Mouse (Mus musculus): ENCODE measurements at regions not wholly inside any gene's neighbourhood (a gene's known extent, or its start where the extent isn't known, plus 50 kb on each side); places are given as distances from the start of the nearest gene placed in this dataset.
A peak's percentile ranks its signal among the peaks of the same experiment; 100 is the strongest.

- H3K36me3 ChIP-seq = no peaks in the 10 kb centered on the region
- 0 out of 2 replicates have a peak, but pooled peaks cover 4% of the 10 kb centered on the region for H3K4me1 ChIP-seq (replicated peaks)
- H3K27me3 ChIP-seq (replicated peaks) = no peaks in the 10 kb centered on the region
- no peak overlapping the region for H3K4me2 ChIP-seq (replicated peaks)
- no peak overlapping the region for H3K4me3 ChIP-seq (replicated peaks)
- no peaks in the 10 kb centered on the region for H3K9me3 ChIP-seq
- 46% methylated on average over 7 of the region's 7 CpGs for WGBS
- no peak overlapping the region for H3K27ac ChIP-seq
- no peak for ATAC-seq
- H3K9ac ChIP-seq = no peak overlapping the region
These were observed 157.2 kb downstream of the Gm5426 start for GRCm38 (mm10) chr10:96293622-96294021.

- no peaks in the 10 kb centered on the region for H3K36me3 ChIP-seq
- H3K4me2 ChIP-seq (replicated peaks) = no peak overlapping the region
- H3K9me3 ChIP-seq = no peaks in the 10 kb centered on the region
- no peaks in the 10 kb centered on the region for H3K27me3 ChIP-seq (replicated peaks)
- no peak for ATAC-seq
- 68% methylated on average over 2 of the region's 2 CpGs for WGBS
- H3K4me1 ChIP-seq (replicated peaks) = 0 out of 2 replicates have a peak, but pooled peaks cover 4% of the 10 kb centered on the region
- H3K4me3 ChIP-seq (replicated peaks) = no peak overlapping the region
- H3K9ac ChIP-seq = no peak overlapping the region
- H3K27ac ChIP-seq = no peak overlapping the region
These were observed 158.3 kb downstream of the Gm5426 start for GRCm38 (mm10) chr10:96294666-96295065.

GRCm38 (mm10) chr10:96297658-96298057, 161.3 kb downstream of the Gm5426 start:
- no peak overlapping the region for H3K27ac ChIP-seq
- 0 out of 2 replicates have a peak, but pooled peaks cover 4% of the 10 kb centered on the region for H3K4me1 ChIP-seq (replicated peaks)
- WGBS = 87% methylated on average over 4 of the region's 4 CpGs
- no peaks in the 10 kb centered on the region for H3K27me3 ChIP-seq (replicated peaks)
- H3K4me3 ChIP-seq (replicated peaks) = no peak overlapping the region
- H3K4me2 ChIP-seq (replicated peaks) = no peak overlapping the region
- no peak for ATAC-seq
- H3K9ac ChIP-seq = no peak overlapping the region
- H3K36me3 ChIP-seq = no peaks in the 10 kb centered on the region
- no peaks in the 10 kb centered on the region for H3K9me3 ChIP-seq

GRCm38 (mm10) chr10:96298566-96298965, 162.2 kb downstream of the Gm5426 start:
- no peak for ATAC-seq

GRCm38 (mm10) chr10:96305701-96306100, 169.3 kb downstream of the Gm5426 start:
- 47% methylated on average over 7 of the region's 7 CpGs for WGBS
- no peaks in the 10 kb centered on the region for H3K36me3 ChIP-seq
- H3K27ac ChIP-seq = no peak overlapping the region

More at GRCm38 (mm10) chr10:96298566-96298965, 162.2 kb downstream of the Gm5426 start:
- Histone ChIP-seq H3K9me3 (no peaks in the 10 kb centered on the region), H3K4me1 (replicated peaks) (0 out of 2 replicates have a peak, but pooled peaks cover 4% of the 10 kb centered on the region), H3K27me3 (replicated peaks) (no peaks in the 10 kb centered on the region), H3K27ac (no peak overlapping the region), H3K36me3 (no peaks in the 10 kb centered on the region), H3K9ac (no peak overlapping the region), H3K4me3 (replicated peaks) (no peak overlapping the region), H3K4me2 (replicated peaks) (no peak overlapping the region)
- WGBS = 77% methylated on average over 5 of the region's 5 CpGs

GRCm38 (mm10) chr10:96308713-96309445, 172.5 kb downstream of the Gm5426 start:
- ATAC-seq = peak; percentile 80
- H3K27me3 ChIP-seq (replicated peaks) = no peaks in the 10 kb centered on the region
- no peak overlapping the region for H3K4me3 ChIP-seq (replicated peaks)
- H3K36me3 ChIP-seq = no peaks in the 10 kb centered on the region
- WGBS = 21% methylated on average over 7 of the region's 7 CpGs
- 0 out of 2 replicates have a peak, but pooled peaks cover 3% of the 10 kb centered on the region for H3K4me1 ChIP-seq (replicated peaks)
- H3K4me2 ChIP-seq (replicated peaks) = no peak overlapping the region
- H3K9ac ChIP-seq = no peak overlapping the region
- 0 out of 2 replicates have a peak overlapping the region, but pooled peaks have one; percentile 25 for H3K27ac ChIP-seq
- H3K9me3 ChIP-seq = 0 out of 2 replicates have a peak, but pooled peaks cover 4% of the 10 kb centered on the region

More at GRCm38 (mm10) chr10:96305701-96306100, 169.3 kb downstream of the Gm5426 start:
- H3K9me3 ChIP-seq = no peaks in the 10 kb centered on the region
- H3K27me3 ChIP-seq (replicated peaks) = no peaks in the 10 kb centered on the region
- ATAC-seq = no peak
- H3K9ac ChIP-seq = no peak overlapping the region
- no peak overlapping the region for H3K4me2 ChIP-seq (replicated peaks)
- H3K4me3 ChIP-seq (replicated peaks) = no peak overlapping the region
- H3K4me1 ChIP-seq (replicated peaks) = 0 out of 2 replicates have a peak, but pooled peaks cover 3% of the 10 kb centered on the region

- Histone ChIP-seq H3K9ac (no peak overlapping the region), H3K27me3 (replicated peaks) (no peaks in the 10 kb centered on the region), H3K4me1 (replicated peaks) (0 out of 2 replicates have a peak, but pooled peaks cover 3% of the 10 kb centered on the region), H3K36me3 (no peaks in the 10 kb centered on the region), H3K4me3 (replicated peaks) (no peak overlapping the region), H3K27ac (no peak overlapping the region), H3K9me3 (0 out of 2 replicates have a peak, but pooled peaks cover 4% of the 10 kb centered on the region), H3K4me2 (replicated peaks) (no peak overlapping the region)
- WGBS = 50% methylated on average over 4 of the region's 4 CpGs
- 0 out of 2 replicates have a peak, but pooled peaks have one; percentile 4 for ATAC-seq
These were observed 173.4 kb downstream of the Gm5426 start for GRCm38 (mm10) chr10:96309766-96310165.

- WGBS = 95% methylated on average over 1 of the region's 1 CpGs
- Histone ChIP-seq H3K4me1 (replicated peaks) (no peaks in the 10 kb centered on the region), H3K27ac (no peak overlapping the region), H3K4me3 (replicated peaks) (no peak overlapping the region), H3K27me3 (replicated peaks) (no peaks in the 10 kb centered on the region), H3K4me2 (replicated peaks) (no peak overlapping the region), H3K36me3 (no peaks in the 10 kb centered on the region), H3K9ac (no peak overlapping the region), H3K9me3 (no peaks in the 10 kb centered on the region)
- no peak for ATAC-seq
These were observed 188.9 kb downstream of the Gm5426 start for GRCm38 (mm10) chr10:96325297-96325696.

GRCm38 (mm10) chr10:96330639-96331487, 194.5 kb downstream of the Gm5426 start:
- WGBS = 71% methylated on average over 6 of the region's 6 CpGs
- H3K27ac ChIP-seq = no peak overlapping the region
- no peaks in the 10 kb centered on the region for H3K4me1 ChIP-seq (replicated peaks)
- no peak for ATAC-seq
- no peaks in the 10 kb centered on the region for H3K27me3 ChIP-seq (replicated peaks)
- no peak overlapping the region for H3K4me3 ChIP-seq (replicated peaks)
- no peaks in the 10 kb centered on the region for H3K36me3 ChIP-seq
- no peaks in the 10 kb centered on the region for H3K9me3 ChIP-seq
- no peak overlapping the region for H3K4me2 ChIP-seq (replicated peaks)
- no peak overlapping the region for H3K9ac ChIP-seq

GRCm38 (mm10) chr10:96332731-96333201, 196.4 kb downstream of the Gm5426 start:
- Histone ChIP-seq H3K4me1 (replicated peaks) (no peaks in the 10 kb centered on the region), H3K4me2 (replicated peaks) (no peak overlapping the region), H3K27me3 (replicated peaks) (no peaks in the 10 kb centered on the region), H3K27ac (0 out of 2 replicates have a peak overlapping the region, but pooled peaks have one; percentile 29), H3K4me3 (replicated peaks) (no peak overlapping the region), H3K36me3 (no peaks in the 10 kb centered on the region), H3K9ac (no peak overlapping the region), H3K9me3 (no peaks in the 10 kb centered on the region)
- ATAC-seq = peak; percentile 41; the same call in 1 of the 2 replicates
- 78% methylated on average over 10 of the region's 10 CpGs for WGBS

GRCm38 (mm10) chr10:96333224-96333623, 196.8 kb downstream of the Gm5426 start:
- Histone ChIP-seq H3K4me2 (replicated peaks) (no peak overlapping the region), H3K9ac (no peak overlapping the region), H3K36me3 (no peaks in the 10 kb centered on the region), H3K27me3 (replicated peaks) (no peaks in the 10 kb centered on the region), H3K4me3 (replicated peaks) (no peak overlapping the region), H3K4me1 (replicated peaks) (no peaks in the 10 kb centered on the region), H3K27ac (no peak overlapping the region), H3K9me3 (no peaks in the 10 kb centered on the region)
- 68% methylated on average over 6 of the region's 6 CpGs for WGBS
- no peak for ATAC-seq

GRCm38 (mm10) chr10:96336271-96336670, 199.9 kb downstream of the Gm5426 start:
- WGBS = 93% methylated on average over 3 of the region's 3 CpGs
- Histone ChIP-seq H3K36me3 (no peaks in the 10 kb centered on the region), H3K4me2 (replicated peaks) (no peak overlapping the region), H3K4me3 (replicated peaks) (no peak overlapping the region), H3K27ac (no peak overlapping the region), H3K27me3 (replicated peaks) (no peaks in the 10 kb centered on the region), H3K9me3 (no peaks in the 10 kb centered on the region), H3K4me1 (replicated peaks) (no peaks in the 10 kb centered on the region), H3K9ac (no peak overlapping the region)
- ATAC-seq = no peak

Data from intestine, embryonic 15.5 days (tissue).